Mouse (Mus musculus) liver (tissue): ENCODE data around the gene Gm11937.
"Not testable (repeated sequence)": the region's sequence is repeated elsewhere in the genome, so short reads cannot be mapped to it uniquely, and the experiment has no call there.

ENCODE experiments used
- DNase-seq: peaks from one replicate; pipeline ENCODE4 v3.0.0-alpha.2; 2020; ENCODE audit warnings: mixed read lengths

Gm11937 gene

DNA sequence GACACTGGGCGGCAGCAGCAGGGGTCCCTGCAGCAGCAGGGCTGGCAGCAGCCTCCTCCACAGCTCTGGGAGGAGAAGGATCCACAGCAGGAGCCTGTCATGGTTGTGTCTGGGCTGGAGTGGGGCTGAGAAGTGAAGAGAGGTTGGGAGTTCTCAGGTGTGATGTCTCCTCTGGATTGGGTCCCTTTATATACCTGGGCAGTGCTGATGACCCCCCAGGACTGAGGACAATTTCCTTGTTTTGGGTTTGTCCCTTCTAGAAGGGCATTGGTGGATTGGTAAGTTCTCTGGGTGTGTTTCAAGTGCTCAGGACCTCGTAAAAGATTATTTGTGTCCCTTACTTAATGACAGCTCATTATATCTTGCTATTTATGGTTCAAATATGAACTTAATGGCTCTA lies at the start of gene Gm11937:
Gene Gm11937 (minus strand): TSS at position 101 of the 400 bp plus-strand sequence.
- DNase-seq, result not testable (repeated sequence)

GRCm38 (mm10) chr11:99659256-99659655 lies 49.3 kb upstream of the Gm11937 start:
- DNase-seq, result no peak

GRCm38 (mm10) chr11:99658467-99659010 lies 48.5 kb upstream of the Gm11937 start, which contains the start of gene Gm11563:
Gene Gm11563, minus strand, starts transcription at chr11:99658960.
- not testable (repeated sequence) for DNase-seq

DNA sequence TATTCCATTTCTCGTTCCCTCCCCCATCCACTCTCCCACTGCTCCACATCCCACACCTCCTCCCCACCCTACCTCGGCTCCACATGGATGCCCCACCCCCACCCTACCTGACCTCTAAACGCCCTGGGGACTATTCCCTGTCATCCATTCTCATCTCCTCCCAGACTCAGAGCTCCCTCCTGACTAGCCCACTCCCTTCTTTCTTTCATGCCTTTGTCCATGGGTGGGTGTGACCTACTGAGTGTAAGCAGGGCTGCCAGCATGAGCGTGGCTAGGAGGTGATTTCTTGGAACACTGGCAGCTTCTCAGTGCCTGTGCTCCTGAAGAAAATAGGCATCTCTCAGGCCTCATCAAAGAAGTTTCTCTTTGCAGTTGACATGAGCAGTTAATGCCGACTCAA lies 47.1 kb upstream of the Gm11937 start:
- no peak for DNase-seq

DNA sequence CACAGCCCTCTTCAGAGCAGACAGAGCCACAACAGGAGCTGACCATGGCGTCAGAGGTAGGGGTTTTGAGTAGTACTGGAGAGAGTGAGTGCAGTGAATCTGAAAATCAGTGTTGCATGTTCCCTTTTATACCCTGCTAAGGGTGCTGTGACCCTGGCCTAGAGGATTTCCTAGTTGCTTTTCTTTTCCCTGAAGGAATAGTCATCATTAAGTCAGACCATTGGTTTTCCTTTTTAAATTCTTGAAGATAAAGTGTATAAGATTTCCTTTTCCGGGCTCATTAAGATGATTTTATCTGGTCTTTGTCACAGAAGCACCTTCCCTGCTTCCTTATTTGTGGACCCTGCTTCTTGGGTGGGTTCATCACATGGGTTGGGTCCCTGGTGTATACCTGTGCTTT lies 40.1 kb upstream of the Gm11937 start, which contains the start of gene Gm11555:
Gene Gm11555 (minus strand): TSS at position 101 of the 400 bp plus-strand sequence.
- no peak for DNase-seq

DNA sequence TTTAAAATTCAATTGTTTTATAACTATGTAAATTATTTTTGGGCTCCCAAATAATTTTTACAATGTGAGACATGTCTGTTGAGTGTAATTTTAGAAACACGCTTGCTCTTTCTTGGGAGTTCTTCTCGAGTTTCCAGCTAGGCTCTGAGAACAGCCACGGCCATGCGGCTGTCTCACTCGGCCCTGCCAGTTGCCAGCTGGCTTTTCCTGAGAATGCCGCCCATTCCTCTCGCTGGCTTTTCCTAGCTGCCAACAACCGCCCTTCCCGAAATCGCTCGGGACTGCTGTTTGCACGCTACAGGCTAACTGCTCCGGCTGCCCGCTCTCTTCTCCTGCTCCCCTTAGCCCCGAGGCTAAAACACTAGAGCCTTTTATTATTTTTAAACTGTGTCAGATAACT lies 36.5 kb upstream of the Gm11937 start:
- no peak for DNase-seq

- DNase-seq, result no peak
Observed at GRCm38 (mm10) chr11:99644351-99644750, 34.4 kb upstream of the Gm11937 start.

DNA sequence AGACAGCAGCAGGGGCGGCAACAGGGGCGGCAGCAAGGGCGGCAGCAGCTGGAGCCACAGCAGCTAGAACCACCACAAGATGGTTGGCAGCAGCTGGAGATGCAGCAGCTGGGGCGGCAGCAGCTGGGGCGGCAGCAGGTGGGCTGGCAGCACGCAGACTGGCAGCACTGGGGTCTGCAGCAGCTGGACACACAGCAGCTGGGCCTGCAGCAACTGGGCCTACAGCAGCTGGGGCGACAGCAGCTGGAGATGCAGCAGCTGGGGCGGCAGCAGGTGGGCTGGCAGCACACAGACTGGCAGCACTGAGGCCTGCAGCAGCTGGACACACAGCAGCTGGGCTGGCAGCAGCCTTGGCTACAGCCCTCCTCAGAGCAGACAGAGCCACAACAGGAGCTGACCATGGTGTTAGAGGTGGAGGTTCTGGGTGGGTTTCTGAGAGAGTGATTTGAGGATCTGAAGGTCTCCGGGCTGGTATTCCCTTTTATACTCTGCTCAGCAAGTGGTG lies 33.7 kb upstream of the Gm11937 start, which contains the start of gene Krtap4-7:
Gene Krtap4-7 (minus strand): TSS at position 455 of the 505 bp plus-strand sequence.
- DNase-seq, result not testable (repeated sequence)

DNA sequence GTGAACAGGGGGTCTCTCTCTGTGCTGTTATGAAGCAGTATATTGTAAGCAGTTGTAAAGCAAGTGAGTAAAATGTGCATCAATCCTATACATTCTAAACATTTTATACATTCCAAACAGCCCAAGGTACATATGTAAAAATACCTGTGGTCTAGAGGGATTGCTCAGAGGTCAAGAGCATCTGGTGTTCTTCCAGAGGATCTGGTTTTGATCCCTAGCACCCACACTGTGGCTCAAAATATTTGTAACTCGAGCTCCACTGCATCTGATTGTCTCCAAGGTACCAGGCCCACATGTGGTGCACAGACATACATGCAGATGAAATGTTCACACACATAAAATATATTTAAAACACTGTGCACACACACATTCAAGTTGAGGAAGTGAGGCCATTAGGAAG lies 30.9 kb upstream of the Gm11937 start:
- no peak for DNase-seq

DNA sequence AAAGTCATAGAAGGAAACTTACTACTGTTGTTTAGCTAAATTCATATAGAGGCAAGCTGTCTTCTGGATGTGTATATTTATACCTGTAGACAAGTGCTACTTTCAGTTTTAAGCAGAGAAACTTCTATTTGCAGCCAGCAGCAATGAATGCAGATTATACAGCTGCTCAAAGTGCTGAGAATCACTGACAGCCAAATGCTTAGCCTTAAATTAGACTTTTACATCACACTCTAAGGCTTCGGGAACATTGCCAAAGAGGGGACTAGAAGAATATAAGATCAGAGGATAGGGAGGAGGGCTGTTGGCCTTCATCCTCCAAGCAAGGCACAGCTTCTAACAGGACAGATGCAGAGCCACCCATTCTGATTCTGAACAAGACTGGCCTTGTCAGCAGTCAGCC lies 27.1 kb upstream of the Gm11937 start:
- DNase-seq, result no peak

DNA sequence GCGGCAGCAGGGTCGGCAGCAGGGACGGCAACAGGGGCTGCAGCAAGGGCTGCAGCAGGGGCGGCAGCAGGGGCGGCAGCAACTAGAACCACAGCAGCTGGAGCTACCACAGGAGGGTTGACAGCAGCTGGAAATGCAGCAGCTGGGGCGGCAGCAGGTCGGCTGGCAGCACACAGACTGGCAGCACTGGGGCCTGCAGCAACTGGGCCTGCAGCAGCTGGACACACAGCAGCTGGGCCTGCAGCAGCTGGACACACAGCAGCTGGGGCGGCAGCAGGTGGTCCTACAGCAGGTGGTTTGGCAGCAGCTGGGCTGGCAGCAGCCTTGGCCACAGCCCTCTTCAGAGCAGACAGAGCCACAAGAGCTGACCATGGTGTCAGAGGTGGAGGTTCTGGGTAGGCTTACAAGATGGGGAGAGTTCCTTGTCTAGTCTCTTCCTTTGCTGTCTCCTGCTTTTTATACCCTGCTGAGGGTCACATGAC lies 24.7 kb upstream of the Gm11937 start, which contains the start of gene Krtap4-2:
Gene Krtap4-2 (minus strand): TSS at position 432 of the 482 bp plus-strand sequence.
- no peak for DNase-seq

DNA sequence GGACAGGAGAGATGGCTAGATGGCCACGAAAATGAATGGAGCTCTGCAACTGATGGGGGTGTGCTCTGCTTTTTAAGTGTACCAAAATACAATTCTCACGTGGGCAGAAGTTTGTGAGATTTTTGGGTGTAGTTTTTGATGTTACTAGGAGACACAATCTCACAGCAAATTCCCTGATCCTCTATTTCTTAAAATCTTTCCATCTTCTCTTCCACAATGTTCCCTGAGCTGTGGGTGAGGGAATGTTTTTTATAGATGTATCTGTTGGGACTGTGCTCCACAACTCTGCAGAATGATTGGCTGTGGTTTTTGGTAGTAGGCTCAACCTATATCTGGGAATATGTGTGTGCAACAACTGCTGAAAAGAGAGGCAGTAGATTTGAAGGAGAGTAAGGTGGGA lies 23.3 kb upstream of the Gm11937 start:
- DNase-seq, result no peak

DNA sequence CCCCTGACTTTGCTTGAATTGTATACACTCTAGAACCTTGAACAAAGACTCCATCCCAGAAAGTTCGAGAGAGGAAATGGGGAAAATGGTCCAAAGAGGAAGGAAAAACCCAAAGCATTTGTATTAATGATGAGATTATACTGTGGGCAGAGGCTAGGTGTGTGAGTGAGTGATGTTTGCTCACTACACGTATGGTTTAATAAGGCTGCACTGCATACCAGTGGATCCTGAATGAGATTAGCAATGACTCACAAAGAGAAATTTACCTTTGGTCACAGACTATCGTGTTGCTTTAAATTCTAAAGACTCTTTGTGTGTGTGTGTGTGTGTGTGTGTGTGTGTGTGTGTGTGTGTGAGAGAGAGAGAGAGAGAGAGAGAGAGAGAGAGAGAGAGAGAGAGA lies 20.9 kb upstream of the Gm11937 start:
- no peak for DNase-seq

- no peak for DNase-seq
Observed at GRCm38 (mm10) chr11:99628138-99628537, 18.1 kb upstream of the Gm11937 start, which contains the start of gene Krtap4-1. Gene Krtap4-1, minus strand, starts transcription at chr11:99628238.

DNA sequence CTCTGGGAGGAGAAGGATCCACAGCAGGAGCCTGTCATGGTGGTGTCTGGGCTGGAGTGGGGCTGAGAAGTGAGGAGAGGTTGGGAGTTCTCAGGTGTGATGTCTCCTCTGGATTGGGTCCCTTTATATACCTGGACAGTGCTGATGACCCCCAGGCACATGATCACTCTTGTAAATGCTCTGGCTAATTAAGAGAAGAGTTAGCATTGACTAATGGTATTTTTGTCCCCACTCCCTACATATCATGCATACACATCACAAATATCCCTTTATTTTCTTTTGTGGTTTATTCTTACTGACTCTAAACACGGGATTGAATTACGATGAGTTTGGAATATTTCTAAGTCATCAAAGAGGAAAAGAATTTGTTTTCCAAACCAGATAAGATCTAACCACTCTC lies 10.3 kb upstream of the Gm11937 start, which contains the start of gene Gm11562:
Gene Gm11562 (minus strand): TSS at position 101 of the 400 bp plus-strand sequence.
- DNase-seq, result no peak

GRCm38 (mm10) chr11:99614796-99615363 lies 4.9 kb upstream of the Gm11937 start, which contains the start of gene Krtap2-4:
Gene Krtap2-4, minus strand, starts transcription at chr11:99614846.
- DNase-seq, result no peak

DNA sequence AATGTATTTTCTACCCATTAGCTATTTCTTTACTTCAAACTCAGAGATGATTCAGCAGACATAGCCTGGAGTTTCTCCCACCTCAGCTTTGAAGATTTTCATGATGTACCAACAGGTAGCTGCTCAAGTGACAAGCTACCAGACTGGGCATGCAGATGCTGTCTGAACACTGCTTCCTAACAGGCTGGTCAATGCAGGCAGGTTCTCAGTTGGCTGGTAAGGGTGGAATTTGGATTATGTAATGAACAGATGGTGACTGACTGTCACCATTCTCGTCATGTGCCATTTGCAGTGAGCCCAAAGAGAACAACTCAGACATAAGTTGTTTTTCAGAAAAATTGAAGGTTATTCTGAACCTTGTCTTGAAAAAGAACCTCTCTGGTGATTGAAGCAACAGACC lies 863 bp downstream of the Gm11937 start:
- DNase-seq, result no peak

DNA sequence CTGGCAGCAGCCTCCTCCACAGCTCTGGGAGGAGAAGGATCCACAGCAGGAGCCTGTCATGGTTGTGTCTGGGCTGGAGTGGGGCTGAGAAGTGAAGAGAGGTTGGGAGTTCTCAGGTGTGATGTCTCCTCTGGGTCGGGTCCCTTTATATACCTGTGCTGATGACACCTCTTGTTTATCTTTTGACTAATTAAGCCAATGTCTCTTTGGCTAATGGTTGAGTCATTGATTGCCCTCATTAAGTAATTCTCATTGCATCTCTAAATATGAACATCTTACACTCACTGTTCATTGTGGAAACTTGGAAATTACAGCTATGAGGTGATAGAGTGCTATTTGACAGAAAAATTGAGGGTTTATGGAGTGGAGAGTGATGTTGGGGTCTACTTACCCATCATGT lies 6.8 kb downstream of the Gm11937 start, which contains the start of gene Gm11938:
Gene Gm11938 (minus strand): TSS at position 101 of the 400 bp plus-strand sequence.
- not testable (repeated sequence) for DNase-seq

DNA sequence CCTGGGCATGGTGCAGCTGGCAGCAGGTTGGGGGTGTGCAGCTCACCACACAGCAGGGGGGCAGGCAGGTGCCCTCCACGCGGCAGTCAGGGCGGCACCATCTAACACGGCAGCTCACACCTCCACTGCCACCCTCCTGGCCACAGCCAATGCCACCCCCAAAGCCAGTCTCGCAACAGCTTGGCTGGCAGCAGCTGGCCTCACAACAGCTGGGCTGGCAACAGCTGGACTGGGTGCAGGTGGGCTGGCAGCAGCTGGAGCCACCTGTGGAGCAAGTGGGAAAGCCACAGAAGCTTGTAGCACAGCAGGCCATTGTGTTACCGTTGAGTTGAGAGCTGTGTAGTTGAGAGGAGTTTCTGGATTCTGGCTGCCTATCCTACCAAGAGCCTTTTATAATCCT lies 12.2 kb downstream of the Gm11937 start, which contains the start of gene Krtap9-3:
Gene Krtap9-3 (minus strand): TSS at position 364 of the 400 bp plus-strand sequence.
- DNase-seq, result not testable (repeated sequence)

GRCm38 (mm10) chr11:99590981-99591380 lies 19.0 kb downstream of the Gm11937 start, which contains the start of gene Krtap1-3:
Gene Krtap1-3, minus strand, starts transcription at chr11:99591339.
- DNase-seq, result no peak

- no peak for DNase-seq
Observed at GRCm38 (mm10) chr11:99585096-99585495, 24.9 kb downstream of the Gm11937 start.

DNA sequence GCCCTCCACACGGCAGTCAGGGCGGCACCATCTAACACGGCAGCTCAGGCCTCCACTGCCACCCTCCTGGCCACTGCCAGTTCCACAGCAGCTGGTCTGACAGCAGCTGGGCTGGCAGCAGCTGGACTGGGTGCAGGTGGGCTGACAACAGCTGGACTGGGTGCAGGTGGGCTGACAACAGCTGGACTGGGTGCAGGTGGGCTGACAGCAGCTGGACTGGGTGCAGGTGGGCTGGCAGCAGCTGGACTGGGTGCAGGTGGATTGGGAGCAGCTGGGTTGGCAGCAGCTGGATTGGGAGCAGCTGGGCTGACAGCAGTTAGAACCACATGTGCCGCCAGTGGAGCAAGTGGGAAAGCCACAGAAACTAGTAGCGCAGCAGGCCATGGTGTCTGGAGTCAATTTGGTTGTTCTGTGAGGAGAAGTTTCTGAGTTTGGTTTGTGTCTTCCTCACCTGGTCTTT lies 26.7 kb downstream of the Gm11937 start, which contains the start of gene Krtap1-4:
Gene Krtap1-4 (minus strand): TSS at position 410 of the 460 bp plus-strand sequence.
- DNase-seq, result no peak

DNA sequence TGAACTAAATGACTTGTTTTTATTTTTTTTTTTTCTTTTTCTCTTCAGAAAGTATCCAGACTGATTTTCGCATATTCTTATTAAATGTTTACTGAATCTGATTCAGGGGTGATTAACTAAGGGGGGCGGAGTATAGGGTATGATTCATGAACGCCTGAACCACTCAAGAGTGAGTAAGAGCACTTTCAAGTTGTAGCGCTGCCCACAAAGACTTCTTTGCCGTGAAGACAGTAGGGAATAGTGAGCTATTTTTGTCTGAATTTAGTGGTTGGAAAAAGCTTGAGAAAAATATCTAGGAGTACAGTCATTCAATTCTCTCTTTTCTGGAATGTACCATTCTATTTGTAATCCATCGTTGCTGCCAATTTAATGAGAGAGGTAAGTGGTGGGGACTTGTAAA lies 28.4 kb downstream of the Gm11937 start:
- DNase-seq, result no peak
